Mouse (Mus musculus): ENCODE results near the gene Hist2h3b. TPM values are rescaled to one million over a fixed set of nuclear protein-coding genes. Genes with fewer than 3 reads are reported as not detected.

The Hist2h3b gene
- polyA plus RNA-seq, 1 experiment, result 1,135 TPM

DNA sequence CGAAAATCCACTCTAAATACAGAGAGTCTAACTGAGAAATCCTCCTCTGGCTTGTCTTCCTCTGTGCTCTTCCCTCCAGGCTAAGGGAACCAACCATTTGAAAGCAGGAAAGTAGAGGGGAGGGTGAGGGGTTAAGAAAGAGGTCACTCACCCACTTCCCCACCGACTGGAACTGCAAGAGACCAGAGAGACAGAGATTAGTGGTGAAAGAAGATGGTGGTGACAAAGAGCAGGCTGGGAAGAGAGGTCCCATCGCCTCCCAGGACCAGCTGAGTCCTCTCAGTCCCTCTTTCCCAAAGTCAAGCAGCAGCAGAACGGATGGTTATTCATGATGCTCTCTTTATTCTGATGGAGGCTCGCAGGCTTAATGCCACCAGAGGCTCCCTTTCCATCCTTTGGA is 24.9 kb downstream of the Hist2h3b start:
- H3K4me3 ChIP-seq (ENCODE audit: control insufficient read depth, insufficient read depth, low read length), result no peak overlapping the region
- H3K36me3 ChIP-seq (ENCODE audit: control insufficient read depth, insufficient read depth, low read length), result no peaks in the 10 kb centered on the region
- 0 out of 2 replicates have a peak, but pooled peaks cover 3% of the 10 kb centered on the region for H3K4me1 ChIP-seq (replicated peaks; ENCODE audit: control insufficient read depth, insufficient read depth, low read length)
- TF ChIP-seq POLR2A (IDR thresholded peaks at IDR 0.05; ENCODE audit: control insufficient read depth, extremely low read depth, insufficient read depth, low read length, poor library complexity), result no peak
- TF ChIP-seq CTCF (IDR thresholded peaks at IDR 0.05; ENCODE audit: borderline replicate concordance, control insufficient read depth, extremely low read depth, insufficient read depth, low read length, poor library complexity), result no peak
- H3K27me3 ChIP-seq (ENCODE audit: control insufficient read depth, insufficient read depth, low read length), result no peaks in the 10 kb centered on the region; the same call in 1 of the 2 replicates
- no peak for DNase-seq
- 37% methylated on average over 5 of the region's 5 CpGs for WGBS
- no peak overlapping the region for H3K27ac ChIP-seq (ENCODE audit: control insufficient read depth, insufficient read depth, low read length)

DNA sequence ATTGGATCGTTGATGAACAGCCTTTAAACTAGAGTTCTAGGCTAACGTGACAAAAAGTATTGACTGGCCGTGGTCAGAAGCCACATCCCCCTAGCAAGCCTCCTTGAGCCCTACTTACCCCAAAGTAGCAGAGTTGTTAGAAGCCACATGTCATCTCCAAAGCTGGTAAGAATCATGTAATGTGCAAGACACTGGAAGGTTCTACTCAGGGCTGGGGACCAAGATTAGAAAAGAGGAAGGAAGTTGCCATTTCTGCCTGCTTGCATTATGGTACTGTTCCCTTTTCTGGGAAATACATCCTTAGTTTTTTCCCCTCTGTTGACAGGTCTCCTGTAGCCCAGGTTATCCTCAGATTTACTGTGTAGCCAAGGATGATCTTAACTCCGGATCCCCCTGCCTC is 25.3 kb downstream of the Hist2h3b start, which contains the start of gene Fcgr1:
TSS of gene Fcgr1 (minus strand) at position 183 of the 400 bp plus-strand sequence.
- TF ChIP-seq CTCF (IDR thresholded peaks at IDR 0.05; ENCODE audit: borderline replicate concordance, control insufficient read depth, extremely low read depth, insufficient read depth, low read length, poor library complexity) (no peak), POLR2A (IDR thresholded peaks at IDR 0.05; ENCODE audit: control insufficient read depth, extremely low read depth, insufficient read depth, low read length, poor library complexity) (no peak)
- 7% methylated on average over 4 of the region's 4 CpGs for WGBS
- Histone ChIP-seq H3K4me1 (replicated peaks; ENCODE audit: control insufficient read depth, insufficient read depth, low read length) (0 out of 2 replicates have a peak, but pooled peaks cover 3% of the 10 kb centered on the region), H3K4me3 (ENCODE audit: control insufficient read depth, insufficient read depth, low read length) (no peak within 1 kb of the TSS), H3K27ac (ENCODE audit: control insufficient read depth, insufficient read depth, low read length) (no peak within 1 kb of the TSS), H3K36me3 (ENCODE audit: control insufficient read depth, insufficient read depth, low read length) (no peaks in the 10 kb centered on the region), H3K27me3 (ENCODE audit: control insufficient read depth, insufficient read depth, low read length) (no peaks in the 10 kb centered on the region; the same call in 1 of the 2 replicates)
- no peak for DNase-seq

DNA sequence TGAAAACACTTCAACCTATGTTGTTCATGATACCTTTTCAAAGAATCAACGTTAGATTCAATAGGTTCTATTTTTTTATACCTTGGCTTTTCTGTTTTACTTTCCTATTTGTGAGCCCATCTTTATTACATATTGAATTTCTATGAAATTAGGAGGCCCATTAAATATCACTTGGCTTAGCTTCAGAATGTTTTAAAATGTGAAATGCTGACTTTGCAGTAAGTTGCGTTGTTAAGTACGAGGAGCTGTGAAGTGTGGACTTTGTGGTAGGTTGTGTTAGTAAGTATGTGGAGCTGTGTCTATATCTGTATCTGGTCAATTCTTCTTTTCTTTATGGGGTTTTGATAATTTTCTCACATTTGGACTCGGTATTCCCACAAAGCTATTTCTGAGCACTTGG is 29.9 kb downstream of the Hist2h3b start:
- Histone ChIP-seq H3K4me3 (ENCODE audit: control insufficient read depth, insufficient read depth, low read length) (no peak overlapping the region), H3K27ac (ENCODE audit: control insufficient read depth, insufficient read depth, low read length) (no peak overlapping the region), H3K4me1 (replicated peaks; ENCODE audit: control insufficient read depth, insufficient read depth, low read length) (peaks cover 3% of the 10 kb centered on the region; the same call in 1 of the 2 replicates), H3K36me3 (ENCODE audit: control insufficient read depth, insufficient read depth, low read length) (no peaks in the 10 kb centered on the region), H3K27me3 (ENCODE audit: control insufficient read depth, insufficient read depth, low read length) (no peaks in the 10 kb centered on the region; the same call in 1 of the 2 replicates)
- DNase-seq, result no peak
- no peak for TF ChIP-seq CTCF (IDR thresholded peaks at IDR 0.05; ENCODE audit: borderline replicate concordance, control insufficient read depth, extremely low read depth, insufficient read depth, low read length, poor library complexity)
- no peak for TF ChIP-seq POLR2A (IDR thresholded peaks at IDR 0.05; ENCODE audit: control insufficient read depth, extremely low read depth, insufficient read depth, low read length, poor library complexity)
- WGBS, result 96% methylated on average over 4 of the region's 4 CpGs

DNA sequence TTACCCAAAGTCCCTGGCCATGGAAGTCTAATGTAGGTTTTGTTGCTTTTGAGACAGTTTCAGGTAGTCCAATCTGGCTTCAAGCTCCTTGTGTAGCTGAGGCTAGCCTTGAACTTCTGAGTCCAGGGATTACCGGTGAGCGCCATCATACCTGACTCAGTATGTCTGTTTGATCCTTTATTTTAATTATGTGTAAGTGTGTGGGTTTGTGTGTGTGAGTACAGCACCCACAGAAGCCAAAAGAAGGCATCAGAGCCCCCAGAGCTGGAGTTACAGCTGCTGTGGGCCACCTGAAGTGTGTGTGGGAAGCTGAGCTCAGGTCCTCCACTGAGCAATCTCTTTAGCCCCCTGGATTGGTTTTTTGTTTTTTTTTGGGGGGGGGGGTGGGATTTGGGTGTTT is 31.1 kb downstream of the Hist2h3b start:
- Histone ChIP-seq H3K27me3 (ENCODE audit: control insufficient read depth, insufficient read depth, low read length) (no peaks in the 10 kb centered on the region; the same call in 1 of the 2 replicates), H3K36me3 (ENCODE audit: control insufficient read depth, insufficient read depth, low read length) (no peaks in the 10 kb centered on the region), H3K4me1 (replicated peaks; ENCODE audit: control insufficient read depth, insufficient read depth, low read length) (peaks cover 3% of the 10 kb centered on the region; the same call in 1 of the 2 replicates), H3K27ac (ENCODE audit: control insufficient read depth, insufficient read depth, low read length) (no peak overlapping the region), H3K4me3 (ENCODE audit: control insufficient read depth, insufficient read depth, low read length) (no peak overlapping the region)
- WGBS, result 98% methylated on average over 2 of the region's 2 CpGs
- TF ChIP-seq POLR2A (IDR thresholded peaks at IDR 0.05; ENCODE audit: control insufficient read depth, extremely low read depth, insufficient read depth, low read length, poor library complexity), result no peak
- no peak for TF ChIP-seq CTCF (IDR thresholded peaks at IDR 0.05; ENCODE audit: borderline replicate concordance, control insufficient read depth, extremely low read depth, insufficient read depth, low read length, poor library complexity)
- DNase-seq, result no peak

DNA sequence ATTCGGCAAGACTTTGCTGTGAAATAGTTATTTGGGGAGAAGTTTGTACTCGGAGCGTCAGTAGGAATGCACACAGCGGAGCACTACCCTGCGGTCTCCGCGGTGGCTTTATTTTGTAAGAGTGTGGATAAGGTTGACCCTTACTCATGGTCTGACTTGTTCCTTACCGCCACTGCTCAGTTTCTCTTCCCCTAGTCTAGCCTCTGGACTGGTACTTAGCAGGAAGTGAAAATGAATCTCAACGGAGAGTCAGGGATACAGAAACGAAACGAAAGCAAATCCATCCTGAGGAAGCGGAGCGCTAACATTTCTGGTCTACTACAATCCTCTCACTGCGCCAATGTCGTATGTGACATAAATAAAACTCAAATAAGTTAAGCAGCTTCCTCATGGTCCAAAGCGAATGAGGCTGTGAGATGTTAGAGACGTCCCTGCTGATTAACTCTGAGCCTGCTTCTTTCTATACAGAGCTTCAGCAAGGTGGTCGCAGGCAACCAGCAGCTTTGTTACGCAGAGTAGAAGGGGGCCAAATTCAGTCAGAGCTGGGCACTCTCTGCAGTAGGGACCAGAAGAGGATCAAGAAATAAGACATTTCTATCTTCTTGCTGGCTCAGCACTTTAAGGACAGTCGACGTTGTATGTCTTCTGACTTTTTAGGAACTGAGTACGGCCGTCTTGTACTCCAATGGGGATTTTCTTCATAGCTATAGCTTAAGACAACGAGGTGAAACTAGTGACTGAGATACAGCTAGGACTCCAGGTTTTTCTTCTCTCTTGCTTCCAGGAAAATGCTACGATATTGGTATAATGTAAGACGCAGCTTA is 32.5 kb downstream of the Hist2h3b start:
- WGBS, result 45% methylated on average over 26 of the region's 26 CpGs
- no peak for DNase-seq
- Histone ChIP-seq H3K4me1 (replicated peaks; ENCODE audit: control insufficient read depth, insufficient read depth, low read length) (peaks cover 5% of the 10 kb centered on the region; the same call in 1 of the 2 replicates), H3K4me3 (ENCODE audit: control insufficient read depth, insufficient read depth, low read length) (peak overlapping the region; percentile 35), H3K27ac (ENCODE audit: control insufficient read depth, insufficient read depth, low read length) (no peak overlapping the region), H3K27me3 (ENCODE audit: control insufficient read depth, insufficient read depth, low read length) (no peaks in the 10 kb centered on the region; the same call in 1 of the 2 replicates), H3K36me3 (ENCODE audit: control insufficient read depth, insufficient read depth, low read length) (no peaks in the 10 kb centered on the region)
- no peak for TF ChIP-seq POLR2A (IDR thresholded peaks at IDR 0.05; ENCODE audit: control insufficient read depth, extremely low read depth, insufficient read depth, low read length, poor library complexity)
- TF ChIP-seq CTCF (IDR thresholded peaks at IDR 0.05; ENCODE audit: borderline replicate concordance, control insufficient read depth, extremely low read depth, insufficient read depth, low read length, poor library complexity), result no peak

DNA sequence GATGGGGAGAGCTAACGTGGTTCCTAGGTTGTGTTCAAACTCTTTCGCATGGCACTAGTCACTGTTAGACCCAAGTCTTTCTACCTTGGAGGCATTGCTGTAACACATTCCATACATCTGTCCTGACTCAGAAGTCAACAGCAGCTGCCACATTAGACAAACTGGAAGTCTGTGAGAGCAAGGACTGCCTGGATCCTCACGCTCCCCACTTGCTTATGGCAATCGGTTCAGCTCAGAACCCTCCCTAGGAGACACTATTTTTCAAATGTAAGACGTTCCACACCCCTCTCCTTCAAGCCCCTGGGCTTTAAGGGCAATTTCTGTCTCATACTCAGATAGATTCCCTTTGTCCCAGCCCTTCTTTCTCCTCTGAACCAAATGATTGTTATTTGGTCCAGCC is 33.6 kb downstream of the Hist2h3b start:
- Histone ChIP-seq H3K27me3 (ENCODE audit: control insufficient read depth, insufficient read depth, low read length) (no peaks in the 10 kb centered on the region; the same call in 1 of the 2 replicates), H3K27ac (ENCODE audit: control insufficient read depth, insufficient read depth, low read length) (no peak overlapping the region), H3K4me1 (replicated peaks; ENCODE audit: control insufficient read depth, insufficient read depth, low read length) (peaks cover 12% of the 10 kb centered on the region), H3K36me3 (ENCODE audit: control insufficient read depth, insufficient read depth, low read length) (no peaks in the 10 kb centered on the region), H3K4me3 (ENCODE audit: control insufficient read depth, insufficient read depth, low read length) (no peak overlapping the region)
- WGBS, result 91% methylated on average over 5 of the region's 5 CpGs
- DNase-seq, result no peak
- TF ChIP-seq CTCF (IDR thresholded peaks at IDR 0.05; ENCODE audit: borderline replicate concordance, control insufficient read depth, extremely low read depth, insufficient read depth, low read length, poor library complexity) (no peak), POLR2A (IDR thresholded peaks at IDR 0.05; ENCODE audit: control insufficient read depth, extremely low read depth, insufficient read depth, low read length, poor library complexity) (no peak)

All from thymus, adult 2 months (tissue).